Mouse (Mus musculus): ENCODE results near the gene Carmil1. TPM values are rescaled to one million over a fixed set of nuclear protein-coding genes. Genes with fewer than 3 reads are reported as not detected.
A peak's percentile ranks its signal among the peaks of the same experiment; 100 is the strongest.

Carmil1 gene
- polyA plus RNA-seq, 1 experiment from 2014 or later = 50.7 TPM

- Histone ChIP-seq H3K27me3 (ENCODE audit: insufficient read depth, low read length) (no peaks in the 10 kb centered on the region), H3K36me3 (ENCODE audit: insufficient read depth) (no peaks in the 10 kb centered on the region), H3K9me3 (ENCODE audit: low read depth, low read length) (no peaks in the 10 kb centered on the region), H3K27ac (ENCODE audit: low read depth) (no peak overlapping the region), H3K4me2 (no peak overlapping the region), H3K9ac (no peak overlapping the region), H3K4me3 (ENCODE audit: low read depth, low read length) (no peak overlapping the region), H3K4me1 (ENCODE audit: insufficient read depth) (no peaks in the 10 kb centered on the region)
- WGBS = 43% methylated on average over 7 of the region's 7 CpGs
- ATAC-seq (ENCODE audit: insufficient read depth) = no peak
- TF ChIP-seq CTCF (IDR thresholded peaks at IDR 0.05; ENCODE audit: low read depth) = no peak
- peak; percentile 31 for DNase-seq
Observed at GRCm38 (mm10) chr13:24199861-24200543, 80.6 kb downstream of the Carmil1 start.

- no peaks in the 10 kb centered on the region for H3K9me3 ChIP-seq (ENCODE audit: low read depth, low read length)
- no peak for DNase-seq
- ATAC-seq (ENCODE audit: insufficient read depth) = no peak
- no peaks in the 10 kb centered on the region for H3K36me3 ChIP-seq (ENCODE audit: insufficient read depth)
- no peak overlapping the region for H3K4me3 ChIP-seq (ENCODE audit: low read depth, low read length)
- H3K4me2 ChIP-seq = no peak overlapping the region
- no peak for TF ChIP-seq CTCF (IDR thresholded peaks at IDR 0.05; ENCODE audit: low read depth)
- 84% methylated on average over 2 of the region's 2 CpGs for WGBS
- H3K9ac ChIP-seq = no peak overlapping the region
- no peak overlapping the region for H3K27ac ChIP-seq (ENCODE audit: low read depth)
- H3K27me3 ChIP-seq (ENCODE audit: insufficient read depth, low read length) = no peaks in the 10 kb centered on the region
- H3K4me1 ChIP-seq (ENCODE audit: insufficient read depth) = no peaks in the 10 kb centered on the region
Observed at GRCm38 (mm10) chr13:24198396-24198924, 82.1 kb downstream of the Carmil1 start.

GRCm38 (mm10) chr13:24195371-24195770, 85.2 kb downstream of the Carmil1 start:
- Histone ChIP-seq H3K9ac (no peak overlapping the region), H3K9me3 (ENCODE audit: low read depth, low read length) (no peaks in the 10 kb centered on the region), H3K36me3 (ENCODE audit: insufficient read depth) (no peaks in the 10 kb centered on the region), H3K4me1 (ENCODE audit: insufficient read depth) (no peaks in the 10 kb centered on the region), H3K4me2 (no peak overlapping the region), H3K4me3 (ENCODE audit: low read depth, low read length) (no peak overlapping the region), H3K27ac (ENCODE audit: low read depth) (no peak overlapping the region), H3K27me3 (ENCODE audit: insufficient read depth, low read length) (no peaks in the 10 kb centered on the region)
- TF ChIP-seq CTCF (IDR thresholded peaks at IDR 0.05; ENCODE audit: low read depth) = no peak
- ATAC-seq (ENCODE audit: insufficient read depth) (no peak), DNase-seq (no peak)
- 76% methylated on average over 3 of the region's 3 CpGs for WGBS

- Histone ChIP-seq H3K36me3 (ENCODE audit: insufficient read depth) (no peaks in the 10 kb centered on the region), H3K9me3 (ENCODE audit: low read depth, low read length) (no peaks in the 10 kb centered on the region), H3K4me3 (ENCODE audit: low read depth, low read length) (no peak overlapping the region), H3K27ac (ENCODE audit: low read depth) (no peak overlapping the region), H3K4me1 (ENCODE audit: insufficient read depth) (no peaks in the 10 kb centered on the region), H3K27me3 (ENCODE audit: insufficient read depth, low read length) (no peaks in the 10 kb centered on the region), H3K9ac (no peak overlapping the region), H3K4me2 (no peak overlapping the region)
- whole genome bisulfite sequencing = 85% methylated on average over 5 of the region's 5 CpGs
- DNase-seq (no peak), ATAC-seq (ENCODE audit: insufficient read depth) (no peak)
- TF ChIP-seq CTCF (IDR thresholded peaks at IDR 0.05; ENCODE audit: low read depth) = peak; percentile 46
Observed at GRCm38 (mm10) chr13:24194018-24194417, 86.6 kb downstream of the Carmil1 start.

GRCm38 (mm10) chr13:24190875-24191663, 89.5 kb downstream of the Carmil1 start:
- no peaks in the 10 kb centered on the region for H3K27me3 ChIP-seq (ENCODE audit: insufficient read depth, low read length)
- no peaks in the 10 kb centered on the region for H3K36me3 ChIP-seq (ENCODE audit: insufficient read depth)
- no peak for ATAC-seq (ENCODE audit: insufficient read depth)
- DNase-seq = no peak
- 0 out of 2 replicates have a peak, but pooled peaks cover 4% of the 10 kb centered on the region for H3K4me1 ChIP-seq (ENCODE audit: insufficient read depth)
- no peak overlapping the region for H3K9ac ChIP-seq
- 73% methylated on average over 9 of the region's 9 CpGs for WGBS
- TF ChIP-seq CTCF (IDR thresholded peaks at IDR 0.05; ENCODE audit: low read depth) = no peak
- H3K4me2 ChIP-seq = no peak overlapping the region
- no peak overlapping the region for H3K27ac ChIP-seq (ENCODE audit: low read depth)
- H3K9me3 ChIP-seq (ENCODE audit: low read depth, low read length) = no peaks in the 10 kb centered on the region
- H3K4me3 ChIP-seq (ENCODE audit: low read depth, low read length) = no peak overlapping the region

- ATAC-seq (ENCODE audit: insufficient read depth) = no peak
- H3K27ac ChIP-seq (ENCODE audit: low read depth) = no peak overlapping the region
- H3K4me2 ChIP-seq = no peak overlapping the region
- H3K27me3 ChIP-seq (ENCODE audit: insufficient read depth, low read length) = no peaks in the 10 kb centered on the region
- WGBS = 63% methylated on average over 2 of the region's 2 CpGs
- H3K4me1 ChIP-seq (ENCODE audit: insufficient read depth) = 0 out of 2 replicates have a peak, but pooled peaks cover 4% of the 10 kb centered on the region
- no peak overlapping the region for H3K9ac ChIP-seq
- no peak overlapping the region for H3K4me3 ChIP-seq (ENCODE audit: low read depth, low read length)
- DNase-seq = no peak
- no peak for TF ChIP-seq CTCF (IDR thresholded peaks at IDR 0.05; ENCODE audit: low read depth)
- no peaks in the 10 kb centered on the region for H3K36me3 ChIP-seq (ENCODE audit: insufficient read depth)
- H3K9me3 ChIP-seq (ENCODE audit: low read depth, low read length) = no peaks in the 10 kb centered on the region
Observed at GRCm38 (mm10) chr13:24187026-24187425, 93.6 kb downstream of the Carmil1 start.

- 78% methylated on average over 3 of the region's 3 CpGs for WGBS
- no peak overlapping the region for H3K9ac ChIP-seq
- DNase-seq (no peak), ATAC-seq (ENCODE audit: insufficient read depth) (no peak)
- H3K27ac ChIP-seq (ENCODE audit: low read depth) = no peak overlapping the region
- no peak overlapping the region for H3K4me3 ChIP-seq (ENCODE audit: low read depth, low read length)
- 0 out of 2 replicates have a peak, but pooled peaks cover 4% of the 10 kb centered on the region for H3K4me1 ChIP-seq (ENCODE audit: insufficient read depth)
- no peaks in the 10 kb centered on the region for H3K27me3 ChIP-seq (ENCODE audit: insufficient read depth, low read length)
- H3K9me3 ChIP-seq (ENCODE audit: low read depth, low read length) = no peaks in the 10 kb centered on the region
- H3K4me2 ChIP-seq = no peak overlapping the region
- no peak for TF ChIP-seq CTCF (IDR thresholded peaks at IDR 0.05; ENCODE audit: low read depth)
- H3K36me3 ChIP-seq (ENCODE audit: insufficient read depth) = no peaks in the 10 kb centered on the region
Observed at GRCm38 (mm10) chr13:24185641-24186040, 95.0 kb downstream of the Carmil1 start.
